Mouse (Mus musculus) myocyte (in vitro differentiated cells): ENCODE data around the gene Fhl2. TPM values are rescaled to one million over a fixed set of nuclear protein-coding genes. Genes with fewer than 3 reads are reported as not detected.

ENCODE experiments used
- H3K27me3 ChIP-seq: one replicate; pipeline ENCODE4 v1.6.1; 2011; ENCODE audit not compliant: control insufficient read depth, insufficient read depth, insufficient read length
- H3K36me3 ChIP-seq: one replicate; pipeline ENCODE4 v1.6.1; 2011; ENCODE audit not compliant: control insufficient read depth, insufficient read depth
- H3K4me2 ChIP-seq: one replicate; pipeline ENCODE4 v1.6.1; 2011; ENCODE audit warnings: low read depth, control low read depth
- H3K4me3 ChIP-seq: one replicate; pipeline ENCODE4 v1.5.1; 2011; ENCODE audit warnings: mild to moderate bottlenecking, control low read depth, moderate library complexity
- H3K79me2 ChIP-seq: one replicate; pipeline ENCODE4 v1.6.1; 2011; ENCODE audit not compliant: control insufficient read depth, insufficient read depth
- H3ac ChIP-seq: one replicate; pipeline ENCODE4 v1.6.1; 2011; ENCODE audit not compliant: control insufficient read depth, insufficient read length
- CEBPB ChIP-seq: IDR thresholded peaks from 2 replicates; pipeline ENCODE4 v1.6.1; 2011; ENCODE audit warnings: mild to moderate bottlenecking, moderate library complexity; ENCODE audit not compliant: poor library complexity, insufficient read depth, severe bottlenecking
- E2F4 ChIP-seq: IDR thresholded peaks from one replicate; pipeline ENCODE4 v1.6.1; 2011; ENCODE audit warnings: mild to moderate bottlenecking, control low read depth, moderate library complexity; ENCODE audit not compliant: insufficient read depth
- MAX ChIP-seq: IDR thresholded peaks from one replicate; pipeline ENCODE4 v1.6.1; 2011; ENCODE audit warnings: low read depth, mild to moderate bottlenecking, control low read depth
- MYOD1 ChIP-seq, 3 experiments: IDR thresholded peaks; one replicate each; pipeline ENCODE4 v1.6.1; 2011; ENCODE audit warnings: control low read depth in 2 of 3, low read depth in 2 of 3, mild to moderate bottlenecking in 2 of 3, moderate library complexity in 1 of 3; ENCODE audit not compliant: insufficient read length in 2 of 3, control insufficient read depth in 1 of 3
- MYOG ChIP-seq, 3 experiments: IDR thresholded peaks; one replicate each; pipeline ENCODE4 v1.6.1; 2011; ENCODE audit warnings: control low read depth in 2 of 3, low read depth in 2 of 3, mild to moderate bottlenecking in 2 of 3; ENCODE audit not compliant: insufficient read length in 2 of 3, control insufficient read depth in 1 of 3, insufficient read depth in 1 of 3
- POLR2A ChIP-seq: IDR thresholded peaks from one replicate; pipeline ENCODE4 v1.6.1; 2011; ENCODE audit warnings: low read depth, mild to moderate bottlenecking, control low read depth, moderate library complexity; ENCODE audit not compliant: insufficient read length
- POLR2AphosphoS2 ChIP-seq: IDR thresholded peaks from one replicate; pipeline ENCODE4 v1.6.1; 2011; ENCODE audit warnings: low read depth, control low read depth; ENCODE audit not compliant: insufficient read length
- REST ChIP-seq: IDR thresholded peaks from one replicate; pipeline ENCODE4 v1.6.1; 2011; ENCODE audit warnings: mild to moderate bottlenecking, control low read depth, moderate library complexity; ENCODE audit not compliant: insufficient read depth, insufficient read length
- SRF ChIP-seq: IDR thresholded peaks from one replicate; pipeline ENCODE4 v1.6.1; 2011; ENCODE audit warnings: low read depth; ENCODE audit not compliant: control insufficient read depth, insufficient read length
- TCF12 ChIP-seq: IDR thresholded peaks from one replicate; pipeline ENCODE4 v1.6.1; 2011; ENCODE audit warnings: mild to moderate bottlenecking, control low read depth; ENCODE audit not compliant: poor library complexity, insufficient read depth, severe bottlenecking
- TCF3 ChIP-seq: IDR thresholded peaks from one replicate; pipeline ENCODE4 v1.6.1; 2011; ENCODE audit warnings: low read depth, control low read depth; ENCODE audit not compliant: insufficient read length
- USF1 ChIP-seq: IDR thresholded peaks from one replicate; pipeline ENCODE4 v1.6.1; 2011; ENCODE audit warnings: low read depth, mild to moderate bottlenecking, control low read depth, moderate library complexity
- polyA plus RNA-seq: library from polyadenylated mRNA; unstranded; fragments of >200 nt; fragmentation: generic; extraction: Trizol; gene quantifications from one replicate; pipeline ENCODE4 v1.2.1, GENCODE M21; 2012; ENCODE audit warnings: missing spikeins

The Fhl2 gene
- polyA plus RNA-seq, 1 experiment = 58.2 TPM

DNA sequence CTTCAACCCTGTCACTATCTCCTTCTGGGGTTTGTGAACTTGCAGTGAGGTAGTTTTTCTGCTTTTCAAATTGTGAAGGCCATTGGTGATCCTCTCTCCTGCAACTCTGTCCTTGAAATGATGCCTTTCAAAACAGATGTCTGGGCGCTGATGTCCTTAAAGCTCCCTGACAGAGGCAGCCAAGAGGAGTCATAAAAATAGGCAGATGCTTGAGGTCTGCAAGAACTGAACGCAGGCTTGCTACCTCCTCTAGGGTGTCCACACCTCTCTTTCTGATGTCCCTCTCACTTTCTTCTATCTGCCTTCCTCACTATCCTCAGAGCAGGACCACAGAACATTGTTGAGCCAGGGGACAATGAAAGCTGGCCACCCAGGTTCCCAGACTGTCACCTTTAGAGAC, 41.7 kb upstream of the Fhl2 start:
- Histone ChIP-seq H3K4me3 (no peak overlapping the region), H3K79me2 (no peaks in the 10 kb centered on the region), H3ac (no peak overlapping the region), H3K27me3 (no peaks in the 10 kb centered on the region), H3K36me3 (no peaks in the 10 kb centered on the region), H3K4me2 (no peak overlapping the region)
- no peak for TF ChIP-seq CEBPB
- no peak for TF ChIP-seq SRF
- TF ChIP-seq MYOD1 (IDR thresholded peaks at IDR 0.05; ENCODE audit: control insufficient read depth in 1 of 3, insufficient read length in 2 of 3, low read depth in 2 of 3) = no peak
- TF ChIP-seq POLR2A = no peak
- TF ChIP-seq USF1 = no peak
- no peak for TF ChIP-seq MAX
- no peak for TF ChIP-seq E2F4
- no peak for TF ChIP-seq POLR2AphosphoS2
- TF ChIP-seq MYOG (IDR thresholded peaks at IDR 0.05; ENCODE audit: control insufficient read depth in 1 of 3, insufficient read depth in 1 of 3, insufficient read length in 2 of 3, low read depth in 2 of 3) = no peak

DNA sequence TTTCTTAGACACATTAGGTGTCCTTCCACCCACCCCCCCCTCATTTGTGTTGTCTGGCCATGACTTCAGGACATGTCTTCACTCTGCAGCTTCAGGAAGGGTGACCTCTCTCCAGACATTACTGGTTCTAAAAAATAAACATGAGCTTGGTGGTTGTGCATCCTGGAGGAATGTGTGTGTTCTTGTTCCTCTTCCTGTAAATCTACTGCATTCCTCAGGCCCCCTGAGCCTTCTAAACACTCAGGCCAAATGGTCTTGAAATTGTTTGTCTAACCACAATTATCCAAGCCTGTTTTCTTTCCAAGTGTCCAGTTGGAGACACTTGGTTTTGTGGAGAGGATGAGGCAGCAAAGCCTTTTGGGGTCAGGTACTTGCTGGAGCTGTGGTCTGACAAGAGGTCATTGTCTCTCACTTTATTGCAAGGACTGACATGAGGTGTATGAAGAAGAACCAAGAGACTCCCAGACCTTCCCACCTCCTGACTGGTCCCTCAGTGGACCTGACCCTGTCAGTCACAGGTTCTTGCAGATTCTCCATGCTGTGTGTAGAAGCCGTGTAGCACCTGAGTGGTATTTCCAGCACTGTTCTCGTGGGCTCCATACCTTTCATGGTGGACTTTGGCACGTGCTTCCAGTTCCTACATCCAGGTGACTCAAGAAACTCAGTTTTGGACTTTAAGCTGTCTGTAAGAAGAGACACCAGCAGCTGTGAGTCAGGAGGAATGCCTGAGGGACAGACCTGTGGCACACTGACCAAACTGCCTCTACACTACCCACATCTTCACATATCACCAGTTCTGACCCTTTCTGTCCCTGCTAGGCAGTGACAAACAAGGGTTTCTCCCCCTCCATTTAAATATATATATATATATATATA, 40.8 kb upstream of the Fhl2 start:
- TF ChIP-seq MYOD1 (IDR thresholded peaks at IDR 0.05; ENCODE audit: control insufficient read depth in 1 of 3, insufficient read length in 2 of 3, low read depth in 2 of 3) (peak in 2 of 3 experiments; percentile 38 to 39), MAX (no peak), MYOG (IDR thresholded peaks at IDR 0.05; ENCODE audit: control insufficient read depth in 1 of 3, insufficient read depth in 1 of 3, insufficient read length in 2 of 3, low read depth in 2 of 3) (peak in 1 of 3 experiments; percentile 39)
- Histone ChIP-seq H3K27me3 (no peaks in the 10 kb centered on the region), H3K79me2 (no peaks in the 10 kb centered on the region), H3ac (no peak overlapping the region), H3K36me3 (no peaks in the 10 kb centered on the region), H3K4me2 (peak overlapping the region; percentile 57), H3K4me3 (no peak overlapping the region)

DNA sequence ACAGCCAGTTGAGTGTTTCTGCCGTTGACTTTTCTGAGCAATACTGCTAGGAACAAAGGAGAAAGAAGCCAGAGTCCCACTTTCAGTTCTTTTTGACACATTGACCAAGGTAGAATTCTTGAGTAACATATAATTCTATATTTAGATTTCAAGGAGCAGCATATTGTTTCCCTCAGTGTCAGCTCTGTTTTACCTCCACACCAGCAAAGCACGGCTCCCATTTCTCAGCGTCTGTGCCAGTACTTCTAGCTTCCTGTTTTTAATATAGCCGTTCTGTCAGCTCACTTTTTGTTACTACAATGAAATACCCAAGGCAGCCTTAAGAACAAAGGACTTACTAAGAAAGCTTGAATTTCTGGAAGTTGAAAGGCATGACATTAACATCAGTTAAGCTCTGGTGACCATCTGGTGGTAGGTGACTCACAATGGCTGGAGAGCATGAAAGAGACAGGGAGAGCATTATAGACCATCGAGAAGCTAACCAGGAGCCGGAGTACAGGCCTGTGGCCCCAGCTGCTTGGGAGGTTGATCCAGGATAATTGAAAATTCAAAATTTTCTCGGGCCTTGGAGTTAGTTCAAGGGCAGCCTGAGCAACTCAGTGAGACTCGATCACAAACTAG, 28.9 kb upstream of the Fhl2 start:
- no peak for TF ChIP-seq USF1
- TF ChIP-seq TCF3 = no peak
- TF ChIP-seq MYOD1 (IDR thresholded peaks at IDR 0.05; ENCODE audit: control insufficient read depth in 1 of 3, insufficient read length in 2 of 3, low read depth in 2 of 3) = no peak
- no peak for TF ChIP-seq POLR2AphosphoS2
- no peak for TF ChIP-seq SRF
- TF ChIP-seq TCF12 = no peak
- TF ChIP-seq REST = no peak
- TF ChIP-seq E2F4 = no peak
- TF ChIP-seq CEBPB = no peak
- no peak for TF ChIP-seq POLR2A
- no peak for TF ChIP-seq MYOG (IDR thresholded peaks at IDR 0.05; ENCODE audit: control insufficient read depth in 1 of 3, insufficient read depth in 1 of 3, insufficient read length in 2 of 3, low read depth in 2 of 3)
- TF ChIP-seq MAX = no peak
- H3K27me3 ChIP-seq = no peaks in the 10 kb centered on the region
- H3K79me2 ChIP-seq = no peaks in the 10 kb centered on the region
- peak overlapping the region; percentile 56 for H3K4me2 ChIP-seq
- no peak overlapping the region for H3ac ChIP-seq
- no peak overlapping the region for H3K4me3 ChIP-seq
- no peaks in the 10 kb centered on the region for H3K36me3 ChIP-seq

- no peak for TF ChIP-seq MAX
- no peak for TF ChIP-seq TCF12
- no peak for TF ChIP-seq POLR2AphosphoS2
- TF ChIP-seq TCF3 = no peak
- no peak for TF ChIP-seq USF1
- no peak for TF ChIP-seq POLR2A
- H3K36me3 ChIP-seq = no peaks in the 10 kb centered on the region
- no peak overlapping the region for H3K4me3 ChIP-seq
- no peak overlapping the region for H3ac ChIP-seq
- H3K79me2 ChIP-seq = no peaks in the 10 kb centered on the region
- no peaks in the 10 kb centered on the region for H3K27me3 ChIP-seq
- H3K4me2 ChIP-seq = peak overlapping the region; percentile 56
Observed at GRCm38 (mm10) chr1:43224943-43225342, 28.2 kb upstream of the Fhl2 start.

GRCm38 (mm10) chr1:43224171-43224570, 27.4 kb upstream of the Fhl2 start:
- Histone ChIP-seq H3K27me3 (no peaks in the 10 kb centered on the region), H3K79me2 (no peaks in the 10 kb centered on the region), H3K36me3 (no peaks in the 10 kb centered on the region), H3K4me2 (peak overlapping the region; percentile 56), H3K4me3 (no peak overlapping the region), H3ac (no peak overlapping the region)
- TF ChIP-seq MYOD1 (IDR thresholded peaks at IDR 0.05; ENCODE audit: control insufficient read depth in 1 of 3, insufficient read length in 2 of 3, low read depth in 2 of 3) (peak in 1 of 3 experiments; percentile 35), POLR2AphosphoS2 (no peak), MAX (no peak), TCF3 (no peak), E2F4 (no peak), TCF12 (no peak), CEBPB (no peak), REST (no peak), SRF (no peak), USF1 (peak; percentile 92)
